Mouse (Mus musculus) c-Kit-positive CD71-negative TER-119-negative erythroid progenitor cells, embryonic 14.5 days (primary cell): ENCODE measurements around the gene 1700001L19Rik.

ENCODE experiments used
- DNase-seq: peaks from one replicate; pipeline ENCODE4 v3.0.0-alpha.2; 2013; ENCODE audit warnings: low read depth

The 1700001L19Rik gene

GRCm38 (mm10) chr13:68607652-68608405, 10.6 kb downstream of the 1700001L19Rik start:
- no peak for DNase-seq

- no peak for DNase-seq
Observed at GRCm38 (mm10) chr13:68622792-68623191, 25.6 kb downstream of the 1700001L19Rik start.

- DNase-seq: no peak
Observed at GRCm38 (mm10) chr13:68627041-68627440, 29.8 kb downstream of the 1700001L19Rik start.

GRCm38 (mm10) chr13:68642786-68643185, 45.6 kb downstream of the 1700001L19Rik start:
- no peak for DNase-seq
